ENCODE assay signal across 9 mouse cellular contexts in the genomic region with DNA sequence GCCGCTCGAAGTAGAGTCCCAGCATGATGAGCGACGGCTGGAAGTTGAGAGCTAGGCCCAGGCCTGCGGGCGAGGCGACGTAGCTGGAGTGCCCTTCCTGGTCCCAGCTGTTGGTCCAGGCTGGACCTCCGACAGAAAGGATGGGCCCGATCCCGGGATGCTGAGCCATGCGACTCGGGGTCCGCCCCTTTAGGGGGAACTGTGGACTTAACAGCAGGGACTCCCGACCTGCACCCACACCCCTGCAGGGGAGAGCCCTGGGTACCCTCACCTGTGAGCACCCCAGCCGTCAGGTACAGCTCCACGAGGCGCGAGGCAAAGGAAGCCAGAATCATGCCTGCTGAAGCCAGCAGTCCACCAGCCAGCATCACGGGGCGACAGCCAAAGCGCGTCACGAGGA. TPM values are rescaled to one million over a fixed set of nuclear protein-coding genes. Genes with fewer than 3 reads are reported as not detected.
DNase-seq lines count a peak whose midpoint lies in the region; ATAC-seq lines count a peak whose summit lies in the region.
"Had no signal": no experiment of that assay in that cellular context is flagged by ENCODE, and none has a peak within 500 bp of the region (broad histone marks: within the 10 kb centered on the region; RNA-seq: fewer than 3 reads in every experiment).

No protein-coding gene starts in this region.

- H3K27ac ChIP-seq in kidney, embryonic 15.5 days = no peak overlapping the region
- no peak overlapping the region for H3K27ac ChIP-seq in embryonic facial prominence, embryonic 15.5 days (replicated peaks)
- no peak overlapping the region for H3K27ac ChIP-seq in intestine, embryonic 16.5 days (ENCODE audit: low read length)
- no peak overlapping the region for H3K27ac ChIP-seq in neural tube, embryonic 12.5 days
- H3K27ac ChIP-seq: macrophage had no signal

- ATAC-seq in kidney, embryonic 15.5 days (replicated peaks; ENCODE audit: low FRiP score) = no peak
- ATAC-seq in embryonic facial prominence, embryonic 15.5 days (ENCODE audit: insufficient number of reproducible peaks, low FRiP score, low TSS enrichment, low read depth) = no peak
- peak; percentile 23; the same call in 1 of the 2 replicates for ATAC-seq in intestine, embryonic 16.5 days
- 0 out of 2 replicates have a peak, but pooled peaks have one; percentile 16 for ATAC-seq in neural tube, embryonic 12.5 days (ENCODE audit: low FRiP score, low read depth)
- ATAC-seq in erythroid progenitor cell, adult 5-6 weeks (replicated peaks; ENCODE audit: low FRiP score, poor library complexity, severe bottlenecking) = no peak

- peaks cover 24% of the 10 kb centered on the region for H3K4me1 ChIP-seq in kidney, embryonic 15.5 days
- H3K4me1 ChIP-seq in embryonic facial prominence, embryonic 15.5 days = peaks cover 14% of the 10 kb centered on the region
- H3K4me1 ChIP-seq in intestine, embryonic 16.5 days (ENCODE audit: control insufficient read depth, insufficient read depth, low read length) = peaks cover 15% of the 10 kb centered on the region
- H3K4me1 ChIP-seq in neural tube, embryonic 12.5 days = peaks cover 12% of the 10 kb centered on the region

- no peak for DNase-seq in kidney, postnatal 10 days
- no peak for DNase-seq in spleen, postnatal 14 days (ENCODE audit: low spot score in 2 of 2)
- no peak for DNase-seq in thymus, postnatal 36 days

- H3K4me2 ChIP-seq in kidney, embryonic 15.5 days = peak overlapping the region; percentile 76
- peak overlapping the region; percentile 82 for H3K4me2 ChIP-seq in embryonic facial prominence, embryonic 15.5 days (replicated peaks)
- peak overlapping the region; percentile 92 for H3K4me2 ChIP-seq in intestine, embryonic 16.5 days (ENCODE audit: low read depth, low read length)
- H3K4me2 ChIP-seq in neural tube, embryonic 12.5 days (replicated peaks) = peak overlapping the region; percentile 70

- H3K9ac ChIP-seq in kidney, embryonic 15.5 days = peak overlapping the region; percentile 49
- H3K9ac ChIP-seq in embryonic facial prominence, embryonic 15.5 days = peak overlapping the region; percentile 39
- peak overlapping the region; percentile 73 for H3K9ac ChIP-seq in intestine, embryonic 16.5 days (ENCODE audit: low read depth, low read length)
- H3K9ac ChIP-seq in neural tube, embryonic 12.5 days = peak overlapping the region; percentile 49

- no peaks in the 10 kb centered on the region for H3K9me3 ChIP-seq in kidney, embryonic 15.5 days (replicated peaks)
- H3K9me3 ChIP-seq in embryonic facial prominence, embryonic 15.5 days (replicated peaks) = no peaks in the 10 kb centered on the region
- no peaks in the 10 kb centered on the region for H3K9me3 ChIP-seq in intestine, embryonic 16.5 days (ENCODE audit: control insufficient read depth, low read length)
- H3K9me3 ChIP-seq in neural tube, embryonic 12.5 days = no peaks in the 10 kb centered on the region

- H3K4me3 ChIP-seq in kidney, embryonic 15.5 days (replicated peaks) = peak overlapping the region; percentile 39
- H3K4me3 ChIP-seq in embryonic facial prominence, embryonic 15.5 days (replicated peaks) = peak overlapping the region; percentile 44
- H3K4me3 ChIP-seq in intestine, embryonic 16.5 days (ENCODE audit: low read length) = peak overlapping the region; percentile 47
- peak overlapping the region; percentile 33 for H3K4me3 ChIP-seq in neural tube, embryonic 12.5 days

- peaks cover 51% of the 10 kb centered on the region for H3K27me3 ChIP-seq in kidney, embryonic 15.5 days
- peaks cover 33% of the 10 kb centered on the region for H3K27me3 ChIP-seq in embryonic facial prominence, embryonic 15.5 days
- H3K27me3 ChIP-seq in intestine, embryonic 16.5 days (replicated peaks; ENCODE audit: control insufficient read depth, insufficient read depth, low read length) = peaks cover 20% of the 10 kb centered on the region
- peaks cover 51% of the 10 kb centered on the region for H3K27me3 ChIP-seq in neural tube, embryonic 12.5 days (replicated peaks)

- peaks cover 18% of the 10 kb centered on the region for H3K36me3 ChIP-seq in kidney, embryonic 15.5 days
- peaks cover 15% of the 10 kb centered on the region for H3K36me3 ChIP-seq in embryonic facial prominence, embryonic 15.5 days
- no peaks in the 10 kb centered on the region for H3K36me3 ChIP-seq in intestine, embryonic 16.5 days (ENCODE audit: control insufficient read depth, insufficient read depth, low read length)
- H3K36me3 ChIP-seq in neural tube, embryonic 12.5 days = peaks cover 22% of the 10 kb centered on the region

- 30% methylated on average over 24 of the region's 24 CpGs for WGBS in kidney, embryonic 15.5 days
- 33% methylated on average over 24 of the region's 24 CpGs for WGBS in embryonic facial prominence, embryonic 15.5 days
- 31% methylated on average over 24 of the region's 24 CpGs for WGBS in intestine, embryonic 16.5 days
- WGBS in neural tube, embryonic 12.5 days = 37% methylated on average over 24 of the region's 24 CpGs

RNA-seq across cellular contexts. Expression of a gene that starts 2.0 kb away (rescaled TPM):
- polyA plus RNA-seq in kidney, embryonic 15.5 days (2015; fragmentation: Nextera tagmentation; extraction: Ambion mirVana) = 0.12 and 0.26 TPM in 2 replicates
- 0.35 and 0.58 TPM in 2 replicates for polyA plus RNA-seq in embryonic facial prominence, embryonic 15.5 days (2015; fragmentation: Nextera tagmentation; extraction: Ambion mirVana)
- 0.07 TPM in 1 of 2 replicates, not detected in the other for polyA plus RNA-seq in intestine, embryonic 16.5 days (2015; fragmentation: Nextera tagmentation; extraction: Ambion mirVana)
- 0.14 and 0.27 TPM in 2 replicates for polyA plus RNA-seq in neural tube, embryonic 12.5 days (2016; fragmentation: Nextera tagmentation; extraction: Ambion mirVana)
- not detected in 2 replicates for total RNA-seq in erythroid progenitor cell, adult 5-6 weeks (2015; ENCODE audit: low replicate concordance)
- not detected in 2 replicates for total RNA-seq in erythroid progenitor cell, adult 5-6 weeks (2017; ENCODE audit: low replicate concordance)
- polyA plus RNA-seq: macrophage had no signal

RNA-seq across cellular contexts. Expression of a gene that starts 23.4 kb away (rescaled TPM):
- polyA plus RNA-seq in kidney, embryonic 15.5 days (2015; fragmentation: Nextera tagmentation; extraction: Ambion mirVana) = 0.67 and 0.74 TPM in 2 replicates
- polyA plus RNA-seq in embryonic facial prominence, embryonic 15.5 days (2015; fragmentation: Nextera tagmentation; extraction: Ambion mirVana) = 0.94 and 1.3 TPM in 2 replicates
- polyA plus RNA-seq in intestine, embryonic 16.5 days (2015; fragmentation: Nextera tagmentation; extraction: Ambion mirVana) = 0.29 and 0.32 TPM in 2 replicates
- polyA plus RNA-seq in neural tube, embryonic 12.5 days (2016; fragmentation: Nextera tagmentation; extraction: Ambion mirVana) = 1.3 and 1.5 TPM in 2 replicates
- total RNA-seq in erythroid progenitor cell, adult 5-6 weeks (2015; ENCODE audit: low replicate concordance) = not detected in 2 replicates
- not detected in 2 replicates for total RNA-seq in erythroid progenitor cell, adult 5-6 weeks (2017; ENCODE audit: low replicate concordance)
- polyA plus RNA-seq: macrophage had no signal

RNA-seq across cellular contexts. Expression of a gene that starts 23.6 kb away (rescaled TPM):
- 45.5 and 49.8 TPM in 2 replicates for polyA plus RNA-seq in kidney, embryonic 15.5 days (2015; fragmentation: Nextera tagmentation; extraction: Ambion mirVana)
- polyA plus RNA-seq in embryonic facial prominence, embryonic 15.5 days (2015; fragmentation: Nextera tagmentation; extraction: Ambion mirVana) = 46.2 and 50.4 TPM in 2 replicates
- 51.2 and 56.2 TPM in 2 replicates for polyA plus RNA-seq in intestine, embryonic 16.5 days (2015; fragmentation: Nextera tagmentation; extraction: Ambion mirVana)
- 72.6 and 78.2 TPM in 2 replicates for polyA plus RNA-seq in neural tube, embryonic 12.5 days (2016; fragmentation: Nextera tagmentation; extraction: Ambion mirVana)
- 2.9 and 3.4 TPM in 2 replicates for total RNA-seq in erythroid progenitor cell, adult 5-6 weeks (2015; ENCODE audit: low replicate concordance)
- 1.9 TPM in 1 of 2 replicates, not detected in the other for total RNA-seq in erythroid progenitor cell, adult 5-6 weeks (2017; ENCODE audit: low replicate concordance)

RNA-seq across cellular contexts. Expression of a gene that starts 32.8 kb away (rescaled TPM):
- polyA plus RNA-seq in kidney, embryonic 15.5 days (2015; fragmentation: Nextera tagmentation; extraction: Ambion mirVana) = 13.4 and 14.3 TPM in 2 replicates
- polyA plus RNA-seq in embryonic facial prominence, embryonic 15.5 days (2015; fragmentation: Nextera tagmentation; extraction: Ambion mirVana) = 16.1 and 18.5 TPM in 2 replicates
- 13.6 and 17.9 TPM in 2 replicates for polyA plus RNA-seq in intestine, embryonic 16.5 days (2015; fragmentation: Nextera tagmentation; extraction: Ambion mirVana)
- polyA plus RNA-seq in neural tube, embryonic 12.5 days (2016; fragmentation: Nextera tagmentation; extraction: Ambion mirVana) = 2.6 and 2.7 TPM in 2 replicates
- total RNA-seq in erythroid progenitor cell, adult 5-6 weeks (2015; ENCODE audit: low replicate concordance) = not detected in 2 replicates
- total RNA-seq in erythroid progenitor cell, adult 5-6 weeks (2017; ENCODE audit: low replicate concordance) = not detected in 2 replicates
- polyA plus RNA-seq: macrophage had no signal

Comparison
In these comparisons a context has a peak if more than half of its experiments do, and no peak if none do; other contexts are left out.
1. ATAC-seq: peak in intestine, embryonic 16.5 days (single experiment) and neural tube, embryonic 12.5 days (single experiment); none in kidney, embryonic 15.5 days (single experiment), embryonic facial prominence, embryonic 15.5 days (single experiment) and erythroid progenitor cell, adult 5-6 weeks (single experiment).
2. Peak in every context shown above with its lines, with median percentiles within 50 percentile points of each other: H3K4me2 ChIP-seq, H3K4me3 ChIP-seq and H3K9ac ChIP-seq.